Mouse (Mus musculus) hindbrain, embryonic 10.5 days (tissue): ENCODE data around the gene Gsta1. TPM values are rescaled to one million over a fixed set of nuclear protein-coding genes. Genes with fewer than 3 reads are reported as not detected.
"Not testable (repeated sequence)": the region's sequence is repeated elsewhere in the genome, so short reads cannot be mapped to it uniquely, and the experiment has no call there.

ENCODE experiments used
- DNase-seq: peaks from one replicate; pipeline ENCODE4 v3.0.0-alpha.2; 2017; ENCODE audit warnings: low spot score
- H3K27ac ChIP-seq: fragments of 300-500 bp; sonication (generic); 2 replicates; pipeline ENCODE4 v1.5.1; 2016; ENCODE audit warnings: mild to moderate bottlenecking, moderate library complexity
- H3K27me3 ChIP-seq: fragments of 300-500 bp; sonication (generic); 2 replicates; pipeline ENCODE4 v1.6.1; 2016; ENCODE audit warnings: mild to moderate bottlenecking; ENCODE audit not compliant: poor library complexity, insufficient read depth, severe bottlenecking
- H3K36me3 ChIP-seq: fragments of 300-500 bp; sonication (generic); 2 replicates; pipeline ENCODE4 v1.6.1; 2016; ENCODE audit warnings: mild to moderate bottlenecking, moderate library complexity
- H3K4me1 ChIP-seq: fragments of 300-500 bp; sonication (generic); replicated peaks from 2 replicates; pipeline ENCODE4 v1.6.1; 2016; ENCODE audit warnings: mild to moderate bottlenecking
- H3K4me3 ChIP-seq: fragments of 300-500 bp; sonication (generic); 2 replicates; pipeline ENCODE4 v1.5.1; 2016; ENCODE audit warnings: mild to moderate bottlenecking, moderate library complexity
- H3K9me3 ChIP-seq: fragments of 300-500 bp; sonication (generic); 2 replicates; pipeline ENCODE4 v1.6.1; 2016; ENCODE audit warnings: mild to moderate bottlenecking, moderate library complexity
- WGBS: fragments of 180-500 bp; shearing (Covaris S2); methylation state at CpG from one replicate; pipeline ENCODE4 v1.1.7; 2016; 5-methylcytosine and 5-hydroxymethylcytosine counted together
- polyA plus RNA-seq: library from polyadenylated mRNA; unstranded; fragments of >200 nt; fragmentation: Nextera tagmentation; extraction: Ambion mirVana; gene quantifications from 2 replicates; pipeline ENCODE4 v1.2.1, GENCODE M21; 2016

Gsta1 gene
- not detected in 2 replicates for polyA plus RNA-seq

- not testable (repeated sequence) for H3K4me1 ChIP-seq, H3K27me3 ChIP-seq, H3K9me3 ChIP-seq, H3K4me3 ChIP-seq, H3K36me3 ChIP-seq, H3K27ac ChIP-seq, DNase-seq
- 79% methylated on average over 3 of the region's 3 CpGs for WGBS
Measured at GRCm38 (mm10) chr9:78230461-78230860, at the start of gene Gsta1. Gene Gsta1 (plus strand): TSS chr9:78230656.

GRCm38 (mm10) chr9:78182474-78182873 is 48.0 kb upstream of the Gsta1 start, which contains the start of gene Gsta4:
Gene Gsta4 (plus strand): TSS chr9:78182774.
- H3K4me3 ChIP-seq, H3K36me3 ChIP-seq, H3K9me3 ChIP-seq, H3K4me1 ChIP-seq, DNase-seq, H3K27ac ChIP-seq, H3K27me3 ChIP-seq: not testable (repeated sequence)
- WGBS = 92% methylated on average over 5 of the region's 7 CpGs

GRCm38 (mm10) chr9:78185686-78186085 is 44.8 kb upstream of the Gsta1 start:
- H3K4me1 ChIP-seq = peaks cover 10% of the 10 kb centered on the region
- H3K4me3 ChIP-seq = no peak overlapping the region
- no peak for DNase-seq
- H3K36me3 ChIP-seq = no peaks in the 10 kb centered on the region
- H3K27me3 ChIP-seq = peaks cover 10% of the 10 kb centered on the region
- no peak overlapping the region for H3K27ac ChIP-seq
- no peaks in the 10 kb centered on the region for H3K9me3 ChIP-seq
- WGBS = 88% methylated on average over 9 of the region's 9 CpGs

- no peaks in the 10 kb centered on the region for H3K36me3 ChIP-seq
- H3K9me3 ChIP-seq = no peaks in the 10 kb centered on the region
- no peak overlapping the region for H3K4me3 ChIP-seq
- WGBS = 89% methylated on average over 8 of the region's 8 CpGs
- no peak for DNase-seq
- H3K27ac ChIP-seq = no peak overlapping the region
- H3K4me1 ChIP-seq = peaks cover 41% of the 10 kb centered on the region
- H3K27me3 ChIP-seq = peaks cover 10% of the 10 kb centered on the region
Measured at GRCm38 (mm10) chr9:78188910-78189309, 41.5 kb upstream of the Gsta1 start.

- WGBS = 1% methylated on average over 19 of the region's 19 CpGs
- DNase-seq = peak; percentile 15
- no peaks in the 10 kb centered on the region for H3K36me3 ChIP-seq
- H3K4me3 ChIP-seq = peak overlapping the region; percentile 54
- peak overlapping the region; percentile 16; the same call in 1 of the 2 replicates for H3K27ac ChIP-seq
- H3K9me3 ChIP-seq = no peaks in the 10 kb centered on the region
- H3K27me3 ChIP-seq = peaks cover 10% of the 10 kb centered on the region
- peaks cover 54% of the 10 kb centered on the region for H3K4me1 ChIP-seq
Measured at GRCm38 (mm10) chr9:78190651-78191634, 39.5 kb upstream of the Gsta1 start.

- H3K27ac ChIP-seq = peak overlapping the region; percentile 76
- peaks cover 10% of the 10 kb centered on the region for H3K27me3 ChIP-seq
- under 1% methylated on average over 18 of the region's 18 CpGs for WGBS
- peak; percentile 78 for DNase-seq
- peak overlapping the region; percentile 54 for H3K4me3 ChIP-seq
- peaks cover 54% of the 10 kb centered on the region for H3K4me1 ChIP-seq
- no peaks in the 10 kb centered on the region for H3K36me3 ChIP-seq
- no peaks in the 10 kb centered on the region for H3K9me3 ChIP-seq
Measured at GRCm38 (mm10) chr9:78191736-78192135, 38.7 kb upstream of the Gsta1 start.

- Histone ChIP-seq H3K27ac (no peak overlapping the region), H3K9me3 (no peaks in the 10 kb centered on the region), H3K4me1 (peaks cover 54% of the 10 kb centered on the region), H3K27me3 (peaks cover 10% of the 10 kb centered on the region), H3K4me3 (no peak overlapping the region; the same call in 1 of the 2 replicates), H3K36me3 (no peaks in the 10 kb centered on the region)
- peak; percentile 40 for DNase-seq
- WGBS = 53% methylated on average over 9 of the region's 9 CpGs
Measured at GRCm38 (mm10) chr9:78193902-78194597, 36.4 kb upstream of the Gsta1 start.

GRCm38 (mm10) chr9:78195034-78195433 is 35.4 kb upstream of the Gsta1 start:
- H3K9me3 ChIP-seq = no peaks in the 10 kb centered on the region
- H3K27ac ChIP-seq = no peak overlapping the region
- no peak for DNase-seq
- no peak overlapping the region for H3K4me3 ChIP-seq
- H3K36me3 ChIP-seq = 0 out of 2 replicates have a peak, but pooled peaks cover 2% of the 10 kb centered on the region
- 86% methylated on average over 11 of the region's 11 CpGs for WGBS
- H3K4me1 ChIP-seq = peaks cover 50% of the 10 kb centered on the region
- H3K27me3 ChIP-seq = peaks cover 5% of the 10 kb centered on the region

GRCm38 (mm10) chr9:78197801-78198200 is 32.7 kb upstream of the Gsta1 start:
- 94% methylated on average over 9 of the region's 9 CpGs for WGBS
- Histone ChIP-seq H3K36me3 (0 out of 2 replicates have a peak, but pooled peaks cover 4% of the 10 kb centered on the region), H3K4me1 (peaks cover 23% of the 10 kb centered on the region; the same call in 1 of the 2 replicates), H3K27ac (no peak overlapping the region), H3K9me3 (no peaks in the 10 kb centered on the region), H3K27me3 (no peaks in the 10 kb centered on the region), H3K4me3 (no peak overlapping the region)
- DNase-seq = no peak

- no peaks in the 10 kb centered on the region for H3K27me3 ChIP-seq
- H3K27ac ChIP-seq = no peak overlapping the region
- H3K4me1 ChIP-seq = no peaks in the 10 kb centered on the region
- H3K36me3 ChIP-seq = peaks cover 26% of the 10 kb centered on the region; the same call in 1 of the 2 replicates
- no peak overlapping the region for H3K4me3 ChIP-seq
- 90% methylated on average over 6 of the region's 6 CpGs for WGBS
- no peaks in the 10 kb centered on the region for H3K9me3 ChIP-seq
- no peak for DNase-seq
Measured at GRCm38 (mm10) chr9:78204194-78204593, 26.3 kb upstream of the Gsta1 start.

- H3K36me3 ChIP-seq = peaks cover 35% of the 10 kb centered on the region; the same call in 1 of the 2 replicates
- WGBS = 70% methylated on average over 4 of the region's 4 CpGs
- H3K4me3 ChIP-seq = no peak overlapping the region
- H3K27ac ChIP-seq = no peak overlapping the region
- no peaks in the 10 kb centered on the region for H3K9me3 ChIP-seq
- DNase-seq = no peak
- H3K4me1 ChIP-seq = no peaks in the 10 kb centered on the region
- no peaks in the 10 kb centered on the region for H3K27me3 ChIP-seq
Measured at GRCm38 (mm10) chr9:78208956-78209355, 21.5 kb upstream of the Gsta1 start.

GRCm38 (mm10) chr9:78210079-78210478 is 20.4 kb upstream of the Gsta1 start:
- Histone ChIP-seq H3K36me3 (peaks cover 32% of the 10 kb centered on the region; the same call in 1 of the 2 replicates), H3K4me1 (no peaks in the 10 kb centered on the region), H3K27me3 (no peaks in the 10 kb centered on the region), H3K27ac (no peak overlapping the region), H3K9me3 (no peaks in the 10 kb centered on the region), H3K4me3 (no peak overlapping the region)
- 95% methylated on average over 3 of the region's 3 CpGs for WGBS
- no peak for DNase-seq
